Mouse (Mus musculus): ENCODE data around the gene Gm14412.
"Not testable (repeated sequence)": the region's sequence is repeated elsewhere in the genome, so short reads cannot be mapped to it uniquely, and the experiment has no call there.

The Gm14412 gene

DNA sequence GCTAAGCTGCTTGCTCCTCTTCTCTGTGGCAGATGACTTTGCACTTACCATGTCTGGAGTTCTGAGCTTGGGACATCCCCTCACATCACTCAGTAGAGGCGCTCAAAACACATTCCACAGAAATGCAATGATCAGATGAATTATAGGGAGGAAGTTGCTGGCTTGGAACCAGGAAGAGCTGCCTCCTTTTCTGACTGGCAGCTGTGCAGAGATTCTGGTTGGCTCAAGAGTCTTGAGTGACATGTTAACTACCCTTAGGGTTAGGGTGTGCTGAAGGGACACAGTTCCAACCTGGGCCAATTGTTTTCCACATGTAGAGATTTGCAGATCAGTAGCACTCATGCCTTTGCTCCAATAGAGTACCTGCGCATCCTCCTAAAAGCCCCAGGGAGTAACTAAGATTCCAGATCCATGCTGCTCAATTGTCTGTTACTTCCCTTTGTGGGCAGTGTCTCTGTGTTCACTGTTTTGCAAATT is at the start of gene Gm14412:
Gene Gm14412, minus strand, starts transcription at position 51 of the 477 bp plus-strand sequence.
- DNase-seq, result not testable (repeated sequence)

DNA sequence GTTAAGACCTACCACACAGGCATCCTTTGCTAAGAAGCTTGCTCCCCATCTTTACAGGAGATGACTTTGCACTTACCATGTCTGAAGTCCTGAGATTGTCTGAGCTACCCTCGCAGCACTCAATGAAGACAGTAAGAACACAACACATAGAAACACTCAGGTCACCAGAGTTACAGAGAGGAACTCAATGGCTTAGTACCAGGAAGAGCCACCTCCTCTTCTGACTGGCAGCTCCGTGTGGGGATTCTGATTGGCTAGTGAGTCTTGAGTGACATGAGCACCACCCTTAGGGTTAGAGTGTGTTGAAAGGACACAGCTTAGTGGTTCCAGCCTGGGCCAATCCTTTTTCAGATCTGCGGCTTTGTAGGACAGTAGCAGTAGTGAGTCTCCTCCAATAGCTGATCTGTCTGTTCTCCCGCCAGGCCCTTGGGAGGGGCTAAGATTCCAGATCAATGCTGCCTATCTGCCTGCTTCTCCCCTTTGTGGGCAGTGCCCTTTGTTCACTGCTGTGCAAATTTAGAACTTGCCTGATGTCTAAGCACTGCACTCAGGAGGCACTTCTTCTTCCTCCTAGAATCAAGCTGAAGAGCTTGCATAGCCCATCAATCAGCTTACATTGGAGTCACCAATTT is 5.7 kb upstream of the Gm14412 start:
- DNase-seq, result not testable (repeated sequence)

DNA sequence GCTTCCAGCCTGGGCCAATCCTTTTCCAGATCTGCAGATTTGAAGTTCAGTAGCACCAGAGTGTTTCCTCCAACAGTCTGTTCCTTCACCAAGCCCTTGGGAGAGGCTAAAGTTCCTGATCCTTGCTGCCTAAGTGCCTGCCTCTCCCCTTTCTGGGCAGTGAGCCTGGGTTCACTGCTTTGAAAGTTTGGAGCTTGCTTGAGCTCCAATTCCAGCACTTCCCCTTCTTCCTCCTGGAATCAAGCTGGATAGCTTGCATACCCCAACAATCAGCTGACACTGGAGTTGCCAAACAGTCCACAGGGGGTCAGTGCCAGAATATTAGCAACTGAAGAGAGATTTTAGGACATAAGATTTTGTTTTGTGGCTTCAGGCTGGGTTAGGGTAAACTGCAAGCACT is 2.7 kb downstream of the Gm14412 start:
- DNase-seq, result peak; percentile 48 to 55

DNA sequence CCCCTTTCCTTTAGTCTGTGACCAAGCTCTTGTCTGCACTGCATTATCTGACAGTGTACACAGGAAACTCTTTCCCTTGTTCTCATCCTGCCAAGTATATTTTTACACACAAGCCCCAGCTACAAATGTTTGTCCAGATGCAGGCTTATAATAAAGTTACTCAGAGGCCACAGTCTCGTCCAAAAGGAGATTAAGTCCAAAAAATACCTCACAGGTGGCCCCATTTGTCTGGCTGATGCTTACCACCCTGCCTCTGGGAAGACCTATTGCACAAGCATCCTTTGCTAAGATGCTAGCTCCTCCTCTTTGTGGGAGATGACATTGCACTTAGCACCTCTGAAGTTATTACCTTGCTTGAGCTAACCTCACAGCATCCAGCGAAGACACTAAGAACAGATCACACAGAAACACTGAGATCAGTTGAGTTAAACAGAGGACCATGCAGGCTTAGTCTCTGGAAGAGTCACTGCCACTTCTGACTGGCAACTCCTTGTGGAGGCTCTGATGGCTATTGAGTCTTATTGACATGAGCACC is 3.3 kb downstream of the Gm14412 start:
- DNase-seq, result not testable (repeated sequence)

DNA sequence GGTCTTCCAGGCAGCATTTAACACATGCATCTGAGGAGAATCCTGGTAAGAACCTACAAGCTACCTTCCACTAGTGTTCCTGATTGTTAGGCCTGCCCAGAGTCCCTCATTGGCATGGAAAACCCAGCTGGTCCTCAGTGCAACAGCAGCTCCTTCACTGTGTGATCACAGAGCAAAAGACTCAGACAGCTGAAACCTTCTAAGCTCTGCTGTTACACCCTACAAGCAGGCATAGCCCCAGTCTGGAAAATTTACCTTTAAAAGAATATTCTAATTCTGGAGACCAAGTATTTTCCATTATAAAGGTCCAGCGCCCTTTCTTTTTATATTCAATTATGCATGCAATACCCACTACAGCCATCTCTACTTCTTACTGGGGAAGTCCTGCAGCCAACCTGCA is 5.1 kb downstream of the Gm14412 start:
- DNase-seq, result no peak

DNA sequence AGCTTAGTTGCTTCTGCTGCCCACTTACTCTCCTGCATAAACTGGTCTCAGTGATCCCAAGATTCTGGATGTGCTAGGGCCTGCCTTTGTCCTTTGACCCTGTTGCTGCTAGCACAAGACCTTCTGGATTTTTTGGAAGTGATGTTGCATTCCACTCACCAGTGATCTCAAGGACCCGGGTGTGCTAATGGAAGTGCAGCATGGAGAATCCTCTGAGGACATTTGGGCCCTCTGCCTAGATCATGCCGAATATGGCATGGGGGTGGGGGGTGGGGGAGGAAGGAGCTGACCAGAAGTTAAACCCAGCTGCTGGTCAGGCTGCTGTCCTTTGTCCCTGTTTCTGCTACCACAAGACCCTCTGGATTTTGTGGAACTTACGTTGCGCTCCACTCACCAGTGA is 14.5 kb downstream of the Gm14412 start:
- DNase-seq, result not testable (repeated sequence)

DNA sequence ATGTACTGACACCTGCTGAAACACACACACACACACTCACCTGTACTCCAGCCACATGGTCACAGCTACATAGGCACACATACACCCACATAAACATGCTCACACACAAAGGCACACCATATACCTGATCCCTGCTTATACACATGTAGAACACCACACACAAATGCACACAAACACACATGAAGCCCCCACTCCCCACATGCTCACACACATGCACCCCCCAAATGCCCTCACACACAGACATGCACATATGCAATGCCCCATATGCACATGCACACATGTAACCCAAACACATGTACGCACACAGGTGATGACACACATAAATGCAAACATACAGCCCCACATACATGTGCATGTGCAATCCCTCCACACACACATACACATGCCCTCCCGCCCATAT is 19.1 kb downstream of the Gm14412 start:
- DNase-seq, result not testable (repeated sequence)

DNA sequence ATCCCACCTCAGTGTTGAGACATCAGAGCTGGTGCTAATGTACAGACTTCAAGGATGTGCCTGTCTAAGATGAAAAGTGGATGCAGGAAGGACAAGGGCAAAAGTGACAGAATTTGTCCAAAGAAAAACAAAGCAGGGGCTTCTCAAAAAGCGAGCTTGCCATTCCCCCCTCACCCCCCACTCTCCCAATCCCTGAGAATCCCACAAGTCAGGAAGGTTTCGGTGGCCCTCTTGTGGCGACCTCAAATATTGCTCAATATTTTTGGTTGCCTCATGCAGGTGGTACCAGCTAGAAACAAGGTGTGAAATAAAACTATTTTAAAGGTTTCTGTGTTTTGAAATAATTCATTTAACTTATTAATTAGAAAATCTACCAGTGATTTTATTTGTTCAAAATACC is 40.4 kb downstream of the Gm14412 start:
- not testable (repeated sequence) for DNase-seq

DNA sequence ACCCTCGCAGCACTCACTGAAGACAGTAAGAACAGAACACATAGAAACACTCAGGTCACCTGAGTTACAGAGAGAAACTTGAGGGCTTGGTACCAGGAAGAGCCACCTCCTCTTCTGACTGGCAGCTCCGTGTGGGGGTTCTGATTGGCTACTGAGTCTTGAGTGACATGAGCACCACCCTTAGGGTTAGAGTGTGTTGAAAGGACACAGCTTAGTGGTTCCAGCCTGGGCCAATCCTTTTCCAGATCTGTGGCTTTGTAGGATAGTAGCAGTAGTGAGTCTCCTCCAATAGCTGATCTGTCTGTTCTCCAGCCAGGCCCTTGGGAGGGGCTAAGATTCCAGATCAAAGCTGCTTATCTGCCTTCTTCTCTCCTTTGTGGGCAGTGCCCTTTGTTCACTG is 46.4 kb downstream of the Gm14412 start:
- not testable (repeated sequence) for DNase-seq

DNA sequence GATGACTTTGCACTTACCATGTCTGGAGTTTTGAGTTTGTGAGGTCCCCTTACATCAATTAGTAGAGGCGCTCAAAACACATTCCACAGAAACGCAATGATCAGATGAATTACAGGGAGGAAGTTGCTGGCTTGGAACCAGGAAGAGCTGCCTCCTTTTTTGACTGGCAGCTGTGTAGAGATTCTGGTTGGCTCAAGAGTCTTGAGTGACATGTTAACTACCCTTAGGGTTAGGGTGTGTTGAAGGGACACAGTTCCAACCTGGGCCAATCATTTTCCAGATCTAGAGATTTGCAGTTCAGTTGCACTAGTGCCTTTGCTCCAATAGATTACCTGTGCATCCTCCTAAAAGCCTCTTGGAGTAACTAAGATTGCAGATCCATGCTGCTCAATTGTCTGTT is 51.9 kb downstream of the Gm14412 start:
- DNase-seq, result not testable (repeated sequence)

DNA sequence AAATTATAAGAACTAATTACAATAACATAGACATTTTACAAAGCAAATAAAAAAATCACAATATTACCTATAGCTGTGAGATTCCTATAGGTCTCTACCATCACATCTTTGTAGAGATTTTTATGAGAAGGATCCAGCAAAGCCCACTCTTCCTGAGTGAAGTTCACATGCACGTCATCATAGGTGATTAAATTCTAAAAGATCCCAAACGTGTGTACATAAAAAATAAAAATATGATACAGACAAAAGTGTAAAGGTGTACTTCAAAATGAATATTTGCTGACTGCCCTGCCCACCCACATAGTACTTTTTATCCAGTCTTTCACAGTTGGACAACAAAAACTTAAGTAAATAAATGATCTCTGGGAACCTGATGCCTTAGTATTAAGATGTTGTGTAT is 57.2 kb downstream of the Gm14412 start, which contains the start of gene Gm14409:
Gene Gm14409, minus strand, starts transcription at position 101 of the 400 bp plus-strand sequence.
- DNase-seq, result not testable (repeated sequence)

All from kidney, postnatal 36 days (tissue).